Mouse (Mus musculus) frontal cortex, adult (tissue): ENCODE measurements around the gene Rnf123.
A peak's percentile ranks its signal among the peaks of the same experiment; 100 is the strongest.

ENCODE experiments used
- ATAC-seq: cut with Nextera tagmentation; 2 replicates; pipeline ENCODE4 v1.9.2; 2017; ENCODE audit warnings: mild to moderate bottlenecking, moderate library complexity, mixed read lengths; ENCODE audit not compliant: low TSS enrichment

Gene Rnf123

DNA sequence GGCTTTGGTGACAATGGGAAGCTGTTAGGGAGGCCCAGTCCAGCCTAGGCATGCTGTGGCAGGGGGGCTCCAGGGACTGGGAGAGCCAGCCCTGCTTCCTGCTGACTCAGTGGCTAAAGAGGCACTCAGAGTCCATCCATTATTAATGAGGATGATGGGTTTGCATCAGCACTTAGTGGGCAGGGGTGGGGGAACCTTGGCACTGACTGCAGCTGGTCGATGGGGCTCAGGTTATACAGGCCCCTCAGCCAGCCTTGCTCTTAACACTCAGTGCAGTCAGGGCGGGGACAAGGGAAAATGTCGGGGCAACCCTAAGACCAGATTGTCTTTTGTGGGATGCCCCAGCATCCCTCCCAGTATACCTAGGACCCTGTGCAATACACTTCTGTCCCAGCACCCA is 21.0 kb downstream of the Rnf123 start:
- no peak for ATAC-seq

DNA sequence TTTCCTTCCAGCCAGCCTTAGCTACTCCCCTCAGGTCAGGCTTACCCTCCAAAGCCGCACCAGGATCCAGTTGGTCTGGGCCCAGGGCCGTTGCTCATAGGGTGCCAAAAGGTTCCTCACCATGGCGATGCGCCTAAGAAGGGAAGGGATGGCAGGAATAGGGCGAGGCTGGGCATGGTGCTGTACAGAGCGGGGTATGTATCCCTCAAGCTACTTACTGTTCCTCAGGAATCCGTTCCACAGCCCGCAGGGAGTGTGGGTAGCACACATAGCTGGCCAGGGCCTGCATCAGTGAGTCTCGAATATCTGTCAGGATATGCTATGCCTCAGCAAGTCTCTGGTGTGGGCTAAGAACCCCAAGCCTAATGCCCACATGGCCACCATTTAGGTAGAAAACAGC is 24.9 kb downstream of the Rnf123 start:
- ATAC-seq: no peak

DNA sequence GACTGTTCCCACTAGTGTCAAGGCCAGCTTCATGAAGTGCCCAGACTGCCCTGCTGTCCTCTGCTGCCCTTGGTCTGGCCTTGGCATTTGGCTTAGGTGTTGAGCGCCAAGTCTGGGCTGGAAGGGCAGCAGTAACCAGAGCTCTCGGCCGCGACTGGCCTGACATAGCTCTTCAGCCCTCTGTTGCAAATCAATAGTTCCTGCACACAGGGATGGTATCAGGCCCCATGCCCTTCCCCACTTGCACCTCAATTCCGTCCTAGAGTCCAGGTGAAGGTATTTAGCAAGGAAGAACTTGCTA is 25.9 kb downstream of the Rnf123 start:
- ATAC-seq: no peak

DNA sequence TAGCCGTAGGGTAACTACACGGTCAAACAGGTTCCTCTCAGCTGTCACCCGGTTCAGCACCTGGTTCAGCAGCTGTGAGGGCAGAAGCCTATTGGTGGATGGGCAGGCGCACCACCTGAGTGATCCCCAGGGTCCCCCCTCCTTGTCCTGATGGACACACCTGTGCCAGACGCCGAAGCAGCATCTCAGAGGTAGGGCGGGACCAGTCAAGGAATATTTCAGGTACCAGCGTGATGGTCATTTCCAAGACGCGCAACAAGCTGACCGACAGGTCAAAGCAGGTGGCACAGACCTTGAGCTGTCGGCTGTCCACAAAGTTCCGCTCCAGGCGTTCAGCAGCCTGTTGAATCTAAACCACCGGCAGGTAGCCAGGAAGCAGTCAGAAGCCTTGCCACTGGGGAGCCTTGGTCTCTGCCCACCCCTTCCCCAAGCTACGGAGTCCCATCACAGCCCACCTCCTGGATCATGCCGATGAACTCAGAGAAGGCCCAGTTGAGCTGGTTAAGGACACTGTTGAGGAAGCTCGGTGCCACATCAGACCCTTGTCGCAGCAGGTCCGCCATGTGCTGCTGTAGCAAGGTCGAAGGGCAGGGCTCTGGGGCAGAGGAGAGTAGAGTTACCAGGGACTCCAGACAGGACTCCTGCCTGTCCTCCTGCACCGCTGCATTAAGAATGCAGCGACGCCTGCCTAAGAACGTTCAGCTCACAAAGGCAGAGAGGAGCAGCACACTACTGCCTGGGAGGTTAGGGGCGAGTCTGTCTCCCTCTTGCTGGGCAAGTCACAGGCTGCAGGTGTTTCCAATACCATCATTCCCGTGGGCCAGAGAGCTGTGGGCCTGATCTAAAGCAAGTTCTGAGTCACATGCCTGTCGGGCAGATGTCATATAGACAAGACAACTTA is 26.5 kb downstream of the Rnf123 start:
- no peak for ATAC-seq

DNA sequence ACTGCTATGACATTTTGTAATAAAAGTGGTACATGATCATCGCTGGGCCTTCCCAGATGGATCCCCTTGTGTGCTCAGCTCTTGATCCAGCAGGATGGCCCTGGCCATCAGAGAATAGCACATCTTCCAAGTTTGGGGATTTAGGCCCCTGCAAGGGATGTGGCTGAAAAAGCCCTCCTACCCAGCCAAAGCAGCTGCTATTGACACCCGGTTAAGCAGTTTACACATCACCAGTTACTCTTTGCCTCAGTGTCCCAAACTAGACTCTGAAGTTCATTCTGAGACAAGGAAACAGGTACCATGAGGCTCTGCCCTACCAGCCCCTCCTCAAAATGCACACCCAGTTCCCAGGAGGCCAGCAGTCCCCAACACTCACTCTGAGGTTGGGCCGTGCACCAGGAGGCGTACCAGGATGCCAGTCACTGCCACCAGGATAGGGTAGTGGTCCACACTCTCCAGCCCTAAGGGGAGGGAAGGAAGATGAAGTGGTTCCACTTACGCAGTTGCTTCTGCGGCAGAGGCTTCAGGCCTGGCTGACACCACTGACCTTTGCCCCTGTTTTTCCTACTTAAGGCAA is 27.4 kb downstream of the Rnf123 start:
- ATAC-seq: no peak

DNA sequence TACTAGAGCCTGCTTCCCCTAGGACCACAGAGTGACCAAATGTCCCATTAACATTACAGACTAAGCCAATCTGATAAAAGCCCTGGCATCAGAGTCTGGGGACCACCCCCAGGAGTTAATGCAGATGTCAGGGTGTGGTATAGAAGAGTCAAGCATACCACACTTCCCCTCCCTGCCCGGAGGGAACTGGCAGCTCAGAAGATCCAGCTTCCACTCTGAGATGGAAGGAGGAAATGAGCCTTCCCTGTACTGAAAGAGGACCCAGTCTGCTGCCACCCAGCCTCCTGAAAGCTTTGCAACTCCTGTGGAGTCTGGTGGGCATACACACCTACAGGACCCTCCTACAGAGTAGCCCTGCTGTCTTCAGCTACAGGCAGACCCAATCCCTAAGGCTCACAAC is 28.1 kb downstream of the Rnf123 start:
- no peak for ATAC-seq

DNA sequence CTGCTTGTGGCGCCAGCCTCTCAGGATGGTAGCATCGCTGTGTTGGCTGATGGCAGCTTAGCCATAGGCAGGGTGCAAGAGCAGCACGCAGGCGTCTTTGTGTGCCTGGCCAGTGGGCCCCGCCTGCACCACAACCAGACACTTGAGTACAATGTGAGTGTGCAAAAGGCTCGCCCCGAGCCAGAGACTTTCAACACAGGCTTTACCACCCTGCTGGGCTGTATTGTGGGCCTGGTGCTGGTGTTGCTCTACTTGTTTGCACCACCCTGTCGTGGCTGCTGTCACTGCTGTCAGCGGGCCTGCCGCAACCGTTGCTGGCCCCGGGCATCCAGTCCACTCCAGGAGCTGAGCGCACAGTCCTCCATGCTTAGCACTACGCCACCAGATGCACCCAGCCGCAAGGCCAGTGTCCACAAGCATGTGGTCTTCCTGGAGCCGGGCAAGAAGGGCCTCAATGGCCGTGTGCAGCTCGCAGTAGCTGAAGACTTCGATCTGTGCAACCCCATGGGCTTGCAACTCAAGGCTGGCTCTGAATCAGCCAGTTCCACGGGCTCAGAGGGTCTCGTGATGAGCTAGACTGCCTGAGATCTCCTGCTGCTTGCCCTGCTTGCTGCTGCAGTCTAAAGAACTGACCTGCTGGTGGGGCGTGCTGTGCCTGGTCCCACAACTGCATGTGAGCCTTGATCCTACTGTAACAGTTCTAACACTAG is 28.7 kb downstream of the Rnf123 start:
- ATAC-seq: no peak

DNA sequence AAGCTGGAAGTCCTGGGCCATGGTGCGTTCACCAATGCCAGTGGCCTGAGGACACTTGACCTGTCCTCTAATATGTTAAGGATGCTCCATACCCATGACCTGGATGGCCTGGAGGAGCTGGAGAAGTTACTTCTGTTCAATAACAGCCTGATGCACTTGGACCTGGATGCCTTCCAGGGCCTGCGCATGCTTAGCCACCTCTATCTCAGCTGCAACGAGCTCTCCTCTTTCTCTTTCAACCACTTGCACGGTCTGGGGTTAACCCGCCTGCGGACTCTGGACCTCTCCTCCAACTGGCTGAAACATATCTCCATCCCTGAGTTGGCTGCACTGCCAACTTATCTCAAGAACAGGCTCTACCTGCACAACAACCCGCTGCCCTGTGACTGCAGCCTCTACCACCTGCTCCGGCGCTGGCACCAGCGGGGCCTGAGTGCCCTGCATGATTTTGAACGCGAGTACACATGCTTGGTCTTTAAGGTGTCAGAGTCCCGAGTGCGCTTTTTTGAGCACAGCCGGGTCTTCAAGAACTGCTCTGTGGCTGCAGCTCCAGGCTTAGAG is 29.4 kb downstream of the Rnf123 start:
- ATAC-seq: no peak

DNA sequence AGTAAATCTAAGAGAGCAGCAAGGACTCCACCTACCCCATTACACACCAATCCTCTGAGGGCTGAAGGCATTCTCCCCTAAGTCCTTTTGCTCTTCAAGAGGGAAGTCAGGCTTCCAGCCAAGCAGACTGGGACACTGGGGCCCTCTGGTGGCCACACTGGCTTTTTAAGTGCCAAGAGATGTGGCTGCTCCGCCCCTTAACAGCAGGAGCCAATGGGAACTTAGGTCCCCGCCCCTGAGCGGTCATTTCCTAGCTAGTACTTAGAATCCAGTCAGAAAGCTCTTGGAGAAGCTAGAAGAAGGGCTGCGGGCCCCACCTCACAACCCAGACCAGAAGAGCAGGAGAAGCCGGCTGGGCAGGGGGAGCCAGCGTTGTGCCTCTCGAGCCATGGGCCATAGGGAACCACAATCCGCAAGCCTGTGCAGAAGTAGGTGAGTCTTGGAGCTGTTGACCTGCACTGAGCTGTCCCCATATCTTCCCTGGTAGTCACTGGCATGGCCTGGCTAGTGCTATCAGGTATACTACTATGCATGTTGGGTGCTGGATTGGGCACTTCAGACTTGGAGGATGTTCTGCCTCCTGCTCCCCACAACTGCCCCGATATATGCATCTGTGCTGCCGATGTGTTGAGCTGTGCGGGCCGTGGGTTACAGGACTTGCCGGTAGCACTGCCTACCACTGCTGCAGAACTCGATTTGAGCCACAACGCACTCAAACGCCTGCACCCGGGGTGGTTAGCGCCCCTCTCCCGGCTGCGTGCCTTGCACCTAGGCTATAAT is 30.1 kb downstream of the Rnf123 start, which contains the start of gene Amigo3:
Amigo3 (plus strand) TSS at position 275 of the 780 bp plus-strand sequence.
- peak; percentile 71 for ATAC-seq

DNA sequence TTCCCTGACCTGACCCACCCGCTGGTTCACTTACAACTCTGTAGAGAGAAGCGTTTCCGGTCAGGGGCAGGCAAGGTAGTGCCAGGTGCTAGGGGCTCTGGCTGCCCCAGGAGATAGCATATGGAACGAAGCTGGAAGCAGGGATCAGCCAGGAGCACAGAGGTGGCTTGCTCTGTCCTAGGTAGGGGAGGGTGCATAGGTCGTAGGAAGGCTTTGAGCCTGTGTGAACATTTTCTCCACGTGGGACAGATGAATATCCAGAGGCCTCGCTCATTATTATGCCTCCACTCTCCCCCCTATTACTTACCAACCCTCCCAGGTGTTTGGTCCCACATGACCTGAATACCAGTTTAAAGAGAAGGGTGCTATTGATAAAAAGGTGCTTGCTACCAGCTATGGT is 30.7 kb downstream of the Rnf123 start:
- no peak for ATAC-seq

DNA sequence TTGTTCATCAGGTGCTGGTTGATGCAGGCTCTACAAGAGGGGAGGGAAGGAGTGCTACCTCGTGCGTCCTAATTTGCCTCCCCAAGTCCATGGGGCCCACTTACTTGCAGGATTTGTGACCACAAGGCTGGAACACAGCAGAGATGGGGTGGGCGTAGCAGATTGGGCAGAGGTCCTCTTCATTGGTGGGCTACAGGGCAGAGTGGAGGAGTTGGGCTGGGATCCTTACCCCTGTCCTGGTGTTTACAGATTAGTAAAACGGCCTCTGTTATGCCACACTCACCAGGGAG is 31.3 kb downstream of the Rnf123 start:
- ATAC-seq: no peak

DNA sequence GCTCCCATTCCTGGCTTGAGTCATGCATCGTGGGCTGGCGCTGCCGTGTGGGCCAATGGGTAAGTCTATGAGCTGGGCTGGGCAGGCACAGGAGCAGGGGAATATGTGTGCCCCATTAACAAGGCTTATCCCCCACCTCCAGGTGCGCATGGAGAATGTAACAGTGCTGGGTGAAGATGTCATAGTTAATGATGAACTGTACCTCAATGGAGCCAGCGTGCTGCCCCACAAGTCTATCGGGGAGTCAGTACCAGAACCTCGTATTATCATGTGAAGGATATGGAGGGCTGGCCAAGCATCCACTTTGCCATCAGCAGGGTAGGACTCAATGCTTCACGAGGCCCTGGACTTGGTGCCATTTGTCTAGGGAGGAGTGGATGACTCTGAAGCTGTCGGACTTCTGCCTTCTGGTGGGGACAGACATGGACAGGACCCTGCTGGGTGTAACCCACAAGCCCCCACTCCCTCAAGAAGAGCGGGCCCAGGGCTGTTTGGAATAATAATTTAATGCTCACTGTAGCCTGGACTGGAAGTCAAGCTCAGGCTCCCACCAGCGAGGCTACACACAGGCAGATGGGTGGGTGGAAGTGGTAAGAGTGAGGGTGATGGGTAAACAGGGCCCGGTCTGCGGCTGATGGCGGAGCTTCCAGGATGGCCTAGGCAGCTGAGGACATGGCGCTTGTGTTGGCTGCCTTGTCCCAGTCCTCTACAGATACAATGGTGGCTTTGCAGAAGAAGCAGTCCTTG is 31.8 kb downstream of the Rnf123 start:
- no peak for ATAC-seq

DNA sequence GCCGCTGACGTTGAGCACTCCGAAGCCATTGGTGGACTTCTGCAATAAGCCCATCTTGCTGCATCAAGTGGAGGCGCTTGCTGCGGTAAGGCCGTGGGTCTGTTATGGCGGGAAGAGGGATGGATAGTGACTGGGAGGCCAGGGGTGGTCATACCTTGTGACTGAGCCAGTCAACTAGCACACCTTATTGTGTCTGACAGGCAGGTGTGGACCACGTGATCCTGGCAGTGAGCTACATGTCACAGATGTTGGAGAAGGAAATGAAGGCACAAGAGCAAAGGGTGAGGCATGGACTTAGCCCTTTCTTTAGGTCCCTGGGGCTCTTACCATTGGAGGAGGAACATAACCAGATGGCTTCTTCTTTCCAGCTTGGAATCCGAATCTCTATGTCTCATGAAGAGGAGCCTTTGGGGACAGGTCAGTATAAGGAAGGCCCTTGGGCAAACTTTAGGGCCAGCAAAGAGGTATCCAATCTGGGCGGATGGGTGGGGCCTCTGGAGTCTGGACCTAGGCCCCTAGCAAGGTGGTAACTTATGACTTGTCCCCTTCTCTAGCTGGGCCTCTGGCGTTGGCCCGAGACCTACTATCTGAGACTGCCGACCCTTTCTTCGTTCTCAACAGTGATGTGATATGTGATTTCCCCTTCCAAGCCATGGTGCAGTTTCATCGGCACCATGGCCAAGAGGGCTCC is 33.4 kb downstream of the Rnf123 start:
- no peak for ATAC-seq

DNA sequence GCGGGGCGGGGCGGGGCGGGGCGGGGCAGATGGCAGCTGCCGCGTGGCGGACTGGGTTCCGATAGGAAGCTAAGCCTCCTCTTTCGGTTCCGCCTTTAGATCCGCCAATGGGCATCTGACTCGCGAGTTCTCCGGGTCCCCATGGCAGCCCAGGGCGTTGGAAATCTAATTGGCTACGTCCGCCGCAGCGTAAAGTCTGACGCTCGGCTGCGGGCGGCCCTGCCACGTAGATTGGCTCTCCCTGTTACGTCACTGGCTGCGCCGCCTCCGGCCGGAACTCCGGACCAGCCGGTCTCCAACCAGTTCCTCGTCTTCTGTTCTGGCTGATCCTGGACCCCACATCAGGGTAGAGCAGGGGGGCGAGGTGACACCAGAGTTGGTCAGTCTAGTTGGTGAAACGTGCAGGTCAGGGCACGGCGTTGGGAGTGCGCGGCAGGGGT is 34.1 kb downstream of the Rnf123 start, which contains the start of gene Gmppb:
Gmppb (plus strand) TSS at position 227 of the 440 bp plus-strand sequence.
- peak; percentile 85 for ATAC-seq

DNA sequence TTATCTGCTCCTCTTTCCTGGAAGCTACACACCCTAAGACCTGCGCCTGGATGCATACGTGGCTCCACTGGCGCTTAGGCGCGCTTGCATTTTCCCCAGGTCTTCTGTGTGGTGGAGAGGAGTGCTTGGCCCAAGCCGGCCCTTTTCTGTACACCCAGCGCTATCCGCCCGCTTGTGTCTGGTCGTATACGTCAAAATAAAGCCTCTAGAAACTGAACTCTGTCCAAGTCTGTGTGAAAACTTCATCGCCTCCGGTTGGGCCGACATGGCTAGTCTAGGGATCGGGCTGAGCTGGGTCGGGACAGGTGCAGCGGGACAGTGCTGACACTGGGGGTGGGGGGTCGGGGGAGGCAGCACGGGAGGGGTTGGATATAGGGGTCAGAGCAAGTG is 34.6 kb downstream of the Rnf123 start:
- no peak for ATAC-seq

DNA sequence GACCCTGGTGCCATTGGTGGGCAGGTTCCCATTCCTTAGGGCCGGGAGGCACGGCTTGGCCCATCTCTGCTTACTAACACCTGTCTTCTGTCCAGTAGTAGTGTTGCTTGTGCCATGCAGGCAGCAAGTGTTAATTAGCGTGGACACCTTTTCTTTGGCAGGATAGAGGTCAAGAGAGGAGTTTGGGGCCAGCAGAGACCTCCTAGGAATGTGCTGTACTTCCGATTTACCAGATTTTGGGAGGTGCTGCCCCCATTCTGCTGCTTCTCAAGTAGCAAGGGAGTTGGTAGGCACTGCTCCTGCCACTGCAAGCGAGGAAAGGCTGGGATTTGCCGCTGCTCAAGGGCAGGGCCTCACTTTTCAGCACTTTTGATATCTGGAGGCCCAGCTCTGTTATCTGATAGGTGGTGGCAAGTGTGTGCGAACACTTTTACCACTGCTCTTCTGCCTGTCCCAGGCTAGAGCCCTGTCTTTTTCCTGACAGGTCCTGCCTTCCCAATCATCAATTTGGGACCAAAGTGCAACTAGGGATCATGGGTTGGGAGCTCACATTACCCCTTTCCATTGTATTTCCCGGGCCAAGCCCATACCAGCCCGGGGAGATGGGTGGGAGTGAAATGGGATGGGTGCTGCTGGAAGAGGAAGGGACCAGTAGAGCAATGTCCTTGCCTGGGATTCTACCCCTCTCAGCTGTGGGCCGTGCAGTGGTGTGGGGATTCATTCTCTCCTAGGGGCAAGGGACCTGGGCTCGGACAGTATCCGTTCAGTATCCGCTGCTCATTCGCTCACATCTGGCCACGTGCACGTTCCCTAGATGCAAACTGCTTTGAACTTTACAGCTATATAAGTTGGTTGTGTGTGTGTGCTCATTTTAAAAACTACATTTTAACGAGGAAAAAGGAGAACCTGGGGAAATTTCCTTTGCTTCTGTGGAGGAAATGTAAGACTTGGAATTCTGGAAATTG is 35.3 kb downstream of the Rnf123 start:
- ATAC-seq: no peak

DNA sequence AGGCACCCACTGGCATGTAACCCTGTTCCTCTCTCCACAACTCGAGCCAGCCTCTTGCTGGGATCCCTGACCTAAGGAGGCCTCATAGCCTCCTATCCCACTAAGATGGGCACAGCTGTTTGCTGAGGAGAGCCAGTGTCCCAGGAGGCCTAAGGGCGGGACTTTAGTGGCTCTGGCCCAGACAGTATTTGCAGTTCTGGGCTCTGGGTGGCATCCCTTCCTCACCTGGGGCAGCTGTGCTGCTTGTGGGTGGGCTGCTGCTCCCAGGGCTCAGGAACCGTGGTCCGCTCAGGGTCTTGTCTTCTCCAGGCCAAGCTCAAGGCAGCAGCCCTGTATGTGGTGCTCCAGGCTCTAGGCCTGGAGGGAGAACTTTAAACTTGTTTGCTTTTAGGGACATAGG is 36.6 kb downstream of the Rnf123 start:
- no peak for ATAC-seq

DNA sequence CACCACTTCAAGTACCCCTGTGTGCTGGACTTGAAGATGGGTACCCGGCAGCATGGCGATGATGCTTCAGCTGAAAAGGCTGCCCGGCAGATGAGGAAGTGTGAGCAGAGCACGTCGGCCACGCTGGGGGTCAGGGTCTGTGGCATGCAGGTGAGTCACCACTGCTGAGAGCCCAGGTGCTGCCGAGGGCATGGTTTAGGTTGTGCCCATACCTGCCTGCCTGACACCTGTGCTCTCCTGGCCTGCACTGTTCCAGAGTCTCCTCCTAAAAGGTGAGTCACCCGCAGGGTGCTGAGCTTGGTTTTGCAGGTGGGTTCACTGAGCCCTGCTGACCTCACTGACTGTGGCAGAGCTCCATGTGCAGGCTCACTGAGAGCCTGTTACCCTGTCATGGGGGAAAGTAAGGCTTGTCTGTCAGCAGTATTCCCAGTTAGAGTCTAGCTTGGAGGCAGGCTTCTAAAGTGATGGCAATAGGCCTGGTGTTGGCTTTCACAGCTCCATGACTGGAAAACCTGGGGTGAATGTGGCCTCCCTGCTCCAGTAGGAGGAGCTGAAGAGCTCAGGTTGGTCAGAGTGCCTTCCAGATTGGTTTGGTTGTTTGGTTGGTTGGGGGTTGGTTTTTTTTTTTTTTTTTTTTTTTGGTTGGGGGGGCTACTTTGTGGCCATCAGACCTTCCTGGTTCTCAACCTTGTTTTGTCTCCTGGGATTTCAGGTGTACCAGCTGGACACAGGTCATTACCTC is 38.2 kb downstream of the Rnf123 start:
- no peak for ATAC-seq
